Mouse (Mus musculus): ENCODE measurements around the gene Tmem136.
"Not testable (repeated sequence)": the region's sequence is repeated elsewhere in the genome, so short reads cannot be mapped to it uniquely, and the experiment has no call there.

Gene Tmem136

GRCm38 (mm10) chr9:43116134-43116996 lies at the start of gene Tmem136:
TSS of gene Tmem136 (minus strand) at chr9:43116570.
- in situ Hi-C loops (cut with MboI, MseI): no loop called here

GRCm38 (mm10) chr9:43155960-43156359 lies 39.6 kb upstream of the Tmem136 start:
- in situ Hi-C loops (cut with MboI, MseI): no loop called here

GRCm38 (mm10) chr9:43151779-43152178 lies 35.4 kb upstream of the Tmem136 start:
- in situ Hi-C loops (cut with MboI, MseI): no loop called here

GRCm38 (mm10) chr9:43150957-43151356 lies 34.6 kb upstream of the Tmem136 start:
- in situ Hi-C loops (cut with MboI, MseI): no loop called here

GRCm38 (mm10) chr9:43150075-43150474 lies 33.7 kb upstream of the Tmem136 start:
- in situ Hi-C loops (cut with MboI, MseI): no loop called here

GRCm38 (mm10) chr9:43149498-43149897 lies 33.1 kb upstream of the Tmem136 start:
- in situ Hi-C loops (cut with MboI, MseI): no loop called here

- in situ Hi-C loops (cut with MboI, MseI): no loop called here
These were observed 28.8 kb upstream of the Tmem136 start for GRCm38 (mm10) chr9:43145196-43145595.

GRCm38 (mm10) chr9:43144206-43144810 lies 27.9 kb upstream of the Tmem136 start:
- in situ Hi-C loops (cut with MboI, MseI): loop anchor here (5.0 kb wide), 1 partner anchor 33 kb away; no protein-coding TSS in a partner anchor

- in situ Hi-C loops (cut with MboI, MseI): loop anchor here (5.0 kb wide), 1 partner anchor 35 kb away; no protein-coding TSS in a partner anchor
These were observed 25.5 kb upstream of the Tmem136 start for GRCm38 (mm10) chr9:43141839-43142238.

- in situ Hi-C loops (cut with MboI, MseI): loop anchor here (5.0 kb wide), 1 partner anchor 154 kb away; no protein-coding TSS in a partner anchor
These were observed 17.2 kb upstream of the Tmem136 start for GRCm38 (mm10) chr9:43133525-43133924.

- in situ Hi-C loops (cut with MboI, MseI): loop anchor here (5.0 kb wide), 1 partner anchor 155 kb away; no protein-coding TSS in a partner anchor
These were observed 16.0 kb upstream of the Tmem136 start for GRCm38 (mm10) chr9:43132380-43132779.

GRCm38 (mm10) chr9:43131940-43132339 lies 15.6 kb upstream of the Tmem136 start:
- in situ Hi-C loops (cut with MboI, MseI): loop anchor here (5.0 kb wide), 1 partner anchor 155 kb away; no protein-coding TSS in a partner anchor

GRCm38 (mm10) chr9:43130684-43131083 lies 14.3 kb upstream of the Tmem136 start:
- in situ Hi-C loops (cut with MboI, MseI): loop anchor here (5.0 kb wide), 1 partner anchor 157 kb away; no protein-coding TSS in a partner anchor

- in situ Hi-C loops (cut with MboI, MseI): no loop called here
These were observed 10.9 kb upstream of the Tmem136 start for GRCm38 (mm10) chr9:43127101-43127787.

- in situ Hi-C loops (cut with MboI, MseI): no loop called here
These were observed 6.0 kb upstream of the Tmem136 start for GRCm38 (mm10) chr9:43122379-43122778.

- in situ Hi-C loops (cut with MboI, MseI): not testable (repeated sequence)
These were observed 5.6 kb upstream of the Tmem136 start for GRCm38 (mm10) chr9:43121948-43122347.

- in situ Hi-C loops (cut with MboI, MseI): no loop called here
These were observed 597 bp upstream of the Tmem136 start for GRCm38 (mm10) chr9:43116997-43117336.

- in situ Hi-C loops (cut with MboI, MseI): no loop called here
These were observed 788 bp downstream of the Tmem136 start for GRCm38 (mm10) chr9:43115431-43116133.

- in situ Hi-C loops (cut with MboI, MseI): no loop called here
These were observed 1.5 kb downstream of the Tmem136 start for GRCm38 (mm10) chr9:43114833-43115232.

- in situ Hi-C loops (cut with MboI, MseI): no loop called here
These were observed 5.9 kb downstream of the Tmem136 start for GRCm38 (mm10) chr9:43110286-43110980.

GRCm38 (mm10) chr9:43109125-43109524 lies 7.2 kb downstream of the Tmem136 start:
- in situ Hi-C loops (cut with MboI, MseI): no loop called here
